Mouse (Mus musculus): ENCODE results near the gene 4930404H24Rik. TPM values are rescaled to one million over a fixed set of nuclear protein-coding genes. Genes with fewer than 3 reads are reported as not detected.
A peak's percentile ranks its signal among the peaks of the same experiment; 100 is the strongest.
"Not testable (repeated sequence)": the region's sequence is repeated elsewhere in the genome, so short reads cannot be mapped to it uniquely, and the experiment has no call there.

Gene 4930404H24Rik
- polyA plus RNA-seq, 1 experiment from 2014 or later, result not detected

DNA sequence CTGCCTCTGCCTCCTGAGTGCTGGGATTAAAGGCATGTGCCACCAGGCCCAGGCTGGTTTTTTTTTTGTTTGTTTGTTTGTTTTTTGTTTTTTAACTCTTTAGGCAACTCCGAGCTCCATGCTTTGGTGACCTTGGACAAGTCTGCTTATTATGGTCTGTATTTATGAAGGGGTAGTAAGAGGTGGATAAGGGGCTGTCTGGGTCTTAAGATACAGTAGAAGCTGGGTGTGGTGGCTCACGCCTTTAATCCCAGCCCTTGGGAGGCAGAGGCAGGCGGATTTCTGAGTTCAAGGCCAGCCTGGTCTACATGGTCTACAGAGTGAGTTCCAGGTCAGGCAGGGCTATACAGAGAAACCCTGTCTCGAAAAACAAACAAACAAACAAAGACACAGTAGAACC is 2.8 kb downstream of the 4930404H24Rik start:
- ATAC-seq; H3K9ac ChIP-seq; H3K36me3 ChIP-seq (ENCODE audit: poor library complexity, severe bottlenecking); H3K27me3 ChIP-seq; H3K9me3 ChIP-seq (replicated peaks); H3K4me3 ChIP-seq; H3K4me2 ChIP-seq; H3K27ac ChIP-seq: not testable (repeated sequence)
- H3K4me1 ChIP-seq, result peaks cover 66% of the 10 kb centered on the region
- WGBS, result 92% methylated on average over 4 of the region's 4 CpGs

DNA sequence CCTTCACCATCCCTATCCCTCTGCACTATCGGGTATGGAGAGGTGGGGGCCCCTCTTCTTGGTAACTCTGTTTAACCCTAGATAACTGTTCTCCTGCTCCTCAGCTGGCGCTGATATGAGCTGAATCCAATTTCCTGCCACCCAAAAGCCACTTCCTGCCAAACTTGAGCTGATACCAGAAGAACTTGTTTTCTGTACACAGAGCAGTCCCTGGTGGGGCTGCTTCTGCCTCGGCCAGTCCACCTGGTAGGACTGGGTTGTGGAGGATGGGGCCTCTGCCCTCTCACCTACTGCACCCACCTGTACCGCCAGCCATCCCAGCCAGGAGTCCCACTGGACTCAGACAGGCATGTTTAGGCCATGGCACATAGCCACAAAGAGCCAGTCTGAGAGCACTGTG is 3.2 kb downstream of the 4930404H24Rik start:
- peaks cover 62% of the 10 kb centered on the region for H3K4me1 ChIP-seq
- H3K36me3 ChIP-seq (ENCODE audit: poor library complexity, severe bottlenecking), result no peaks in the 10 kb centered on the region
- H3K27ac ChIP-seq, result peak overlapping the region; percentile 83
- 0 out of 2 replicates have a peak, but pooled peaks cover 8% of the 10 kb centered on the region for H3K27me3 ChIP-seq
- WGBS, result 89% methylated on average over 4 of the region's 4 CpGs
- H3K9ac ChIP-seq, result no peak overlapping the region; the same call in 1 of the 2 replicates
- no peak for ATAC-seq
- no peak overlapping the region for H3K4me2 ChIP-seq
- no peaks in the 10 kb centered on the region for H3K9me3 ChIP-seq (replicated peaks)
- no peak overlapping the region for H3K4me3 ChIP-seq

DNA sequence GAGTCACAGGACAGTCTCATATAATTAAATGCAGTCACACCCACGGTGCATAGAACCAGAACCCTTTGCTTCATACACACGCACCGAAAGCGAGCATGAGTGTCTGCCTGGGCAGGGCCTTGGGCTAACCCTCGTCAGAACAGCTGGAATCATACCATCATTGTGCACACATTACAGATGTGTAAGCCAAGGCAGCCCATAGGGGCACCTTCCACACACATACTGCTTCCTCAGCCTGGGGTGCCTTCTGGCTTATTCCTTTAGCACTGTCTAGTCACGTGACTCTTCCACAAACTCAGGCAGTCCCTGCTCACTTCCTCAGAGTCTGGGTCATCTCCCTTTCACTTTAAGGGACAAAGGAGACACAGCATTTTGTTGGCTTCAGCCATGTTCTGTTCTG is 3.7 kb downstream of the 4930404H24Rik start:
- peaks cover 57% of the 10 kb centered on the region for H3K4me1 ChIP-seq
- H3K27me3 ChIP-seq, result 0 out of 2 replicates have a peak, but pooled peaks cover 8% of the 10 kb centered on the region
- 82% methylated on average over 6 of the region's 6 CpGs for WGBS
- H3K4me2 ChIP-seq, result no peak overlapping the region
- H3K9ac ChIP-seq, result no peak overlapping the region
- H3K36me3 ChIP-seq (ENCODE audit: poor library complexity, severe bottlenecking), result no peaks in the 10 kb centered on the region
- no peaks in the 10 kb centered on the region for H3K9me3 ChIP-seq (replicated peaks)
- no peak for ATAC-seq
- H3K4me3 ChIP-seq, result no peak overlapping the region
- peak overlapping the region; percentile 83 for H3K27ac ChIP-seq

GRCm38 (mm10) chr2:153496898-153497297 is 4.3 kb downstream of the 4930404H24Rik start:
- peak; percentile 65 for ATAC-seq
- Histone ChIP-seq H3K36me3 (ENCODE audit: poor library complexity, severe bottlenecking) (no peaks in the 10 kb centered on the region), H3K27me3 (0 out of 2 replicates have a peak, but pooled peaks cover 3% of the 10 kb centered on the region), H3K27ac (peak overlapping the region; percentile 83), H3K4me2 (peak overlapping the region; percentile 27), H3K9ac (peak overlapping the region; percentile 48), H3K4me1 (peaks cover 51% of the 10 kb centered on the region), H3K4me3 (no peak overlapping the region), H3K9me3 (replicated peaks) (no peaks in the 10 kb centered on the region)
- 6% methylated on average over 13 of the region's 13 CpGs for WGBS

DNA sequence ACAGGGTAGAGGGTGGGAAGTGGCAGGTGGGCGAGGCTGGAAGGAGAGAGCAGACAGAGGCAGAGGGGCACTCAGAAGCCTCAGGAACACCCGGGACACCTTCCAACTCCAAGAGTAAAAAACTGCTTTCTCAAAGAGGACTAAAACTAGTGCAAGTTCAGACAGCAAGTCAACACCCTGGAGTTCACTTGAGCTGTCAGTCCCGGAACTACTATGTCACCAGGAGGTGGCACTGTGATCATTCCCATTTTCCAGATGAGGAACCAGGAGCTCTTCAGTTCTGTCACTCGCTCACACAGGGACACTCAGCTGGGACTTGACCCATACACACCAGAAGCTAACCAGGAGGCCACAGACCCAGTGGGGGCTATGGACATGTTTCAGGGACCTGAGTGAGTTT is 6.6 kb downstream of the 4930404H24Rik start:
- Histone ChIP-seq H3K9ac (no peak overlapping the region), H3K36me3 (ENCODE audit: poor library complexity, severe bottlenecking) (no peaks in the 10 kb centered on the region), H3K9me3 (replicated peaks) (no peaks in the 10 kb centered on the region), H3K27me3 (0 out of 2 replicates have a peak, but pooled peaks cover 3% of the 10 kb centered on the region), H3K27ac (no peak overlapping the region), H3K4me1 (peaks cover 35% of the 10 kb centered on the region), H3K4me3 (no peak overlapping the region), H3K4me2 (no peak overlapping the region)
- 58% methylated on average over 4 of the region's 4 CpGs for WGBS
- no peak for ATAC-seq

GRCm38 (mm10) chr2:153506385-153506784 is 13.8 kb downstream of the 4930404H24Rik start:
- no peak overlapping the region for H3K9ac ChIP-seq
- 94% methylated on average over 5 of the region's 5 CpGs for WGBS
- no peak overlapping the region for H3K27ac ChIP-seq
- no peaks in the 10 kb centered on the region for H3K27me3 ChIP-seq
- H3K4me3 ChIP-seq, result no peak overlapping the region
- H3K9me3 ChIP-seq (replicated peaks), result no peaks in the 10 kb centered on the region
- no peak for ATAC-seq
- peaks cover 28% of the 10 kb centered on the region for H3K4me1 ChIP-seq
- H3K4me2 ChIP-seq, result no peak overlapping the region
- no peaks in the 10 kb centered on the region for H3K36me3 ChIP-seq (ENCODE audit: poor library complexity, severe bottlenecking)

DNA sequence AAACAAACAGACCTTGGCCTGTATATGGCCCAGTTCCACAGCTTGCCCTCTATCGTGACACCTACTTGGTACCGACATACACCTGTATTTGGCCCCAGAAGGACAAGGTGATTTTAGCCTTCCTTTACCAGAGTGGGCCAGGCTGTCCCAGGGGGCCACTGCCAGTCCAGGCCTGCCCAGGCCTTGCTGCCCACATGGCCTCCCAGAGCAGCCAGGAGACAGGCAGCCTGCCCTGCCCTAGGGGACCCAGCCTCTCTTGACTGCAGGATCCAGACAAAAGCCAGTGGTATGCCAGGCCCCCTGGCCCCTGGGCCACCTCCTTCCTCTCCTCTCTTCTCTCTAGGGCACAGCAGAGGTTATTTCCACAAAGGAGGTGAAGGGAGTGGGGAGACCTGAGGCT is 15.4 kb downstream of the 4930404H24Rik start:
- H3K4me3 ChIP-seq, result no peak overlapping the region
- H3K27me3 ChIP-seq, result no peaks in the 10 kb centered on the region
- no peaks in the 10 kb centered on the region for H3K36me3 ChIP-seq (ENCODE audit: poor library complexity, severe bottlenecking)
- H3K9ac ChIP-seq, result no peak overlapping the region
- 95% methylated on average over 2 of the region's 2 CpGs for WGBS
- H3K4me2 ChIP-seq, result no peak overlapping the region
- H3K9me3 ChIP-seq (replicated peaks), result no peaks in the 10 kb centered on the region
- no peak for ATAC-seq
- no peak overlapping the region for H3K27ac ChIP-seq
- peaks cover 44% of the 10 kb centered on the region for H3K4me1 ChIP-seq

GRCm38 (mm10) chr2:153508405-153508804 is 15.8 kb downstream of the 4930404H24Rik start:
- 64% methylated on average over 3 of the region's 3 CpGs for WGBS
- H3K4me2 ChIP-seq, result no peak overlapping the region
- H3K27ac ChIP-seq, result no peak overlapping the region; the same call in 1 of the 2 replicates
- ATAC-seq, result no peak
- H3K9me3 ChIP-seq (replicated peaks), result no peaks in the 10 kb centered on the region
- H3K4me1 ChIP-seq, result peaks cover 45% of the 10 kb centered on the region
- no peak overlapping the region for H3K4me3 ChIP-seq
- H3K9ac ChIP-seq, result 0 out of 2 replicates have a peak overlapping the region, but pooled peaks have one; percentile 21
- no peaks in the 10 kb centered on the region for H3K36me3 ChIP-seq (ENCODE audit: poor library complexity, severe bottlenecking)
- H3K27me3 ChIP-seq, result no peaks in the 10 kb centered on the region

GRCm38 (mm10) chr2:153509211-153510029 is 16.8 kb downstream of the 4930404H24Rik start:
- Histone ChIP-seq H3K4me3 (no peak overlapping the region), H3K36me3 (ENCODE audit: poor library complexity, severe bottlenecking) (no peaks in the 10 kb centered on the region), H3K27ac (peak overlapping the region; percentile 76), H3K9ac (peak overlapping the region; percentile 50), H3K4me1 (peaks cover 45% of the 10 kb centered on the region), H3K4me2 (peak overlapping the region; percentile 42), H3K27me3 (no peaks in the 10 kb centered on the region), H3K9me3 (replicated peaks) (no peaks in the 10 kb centered on the region)
- WGBS, result 8% methylated on average over 17 of the region's 18 CpGs
- peak; percentile 66 for ATAC-seq

DNA sequence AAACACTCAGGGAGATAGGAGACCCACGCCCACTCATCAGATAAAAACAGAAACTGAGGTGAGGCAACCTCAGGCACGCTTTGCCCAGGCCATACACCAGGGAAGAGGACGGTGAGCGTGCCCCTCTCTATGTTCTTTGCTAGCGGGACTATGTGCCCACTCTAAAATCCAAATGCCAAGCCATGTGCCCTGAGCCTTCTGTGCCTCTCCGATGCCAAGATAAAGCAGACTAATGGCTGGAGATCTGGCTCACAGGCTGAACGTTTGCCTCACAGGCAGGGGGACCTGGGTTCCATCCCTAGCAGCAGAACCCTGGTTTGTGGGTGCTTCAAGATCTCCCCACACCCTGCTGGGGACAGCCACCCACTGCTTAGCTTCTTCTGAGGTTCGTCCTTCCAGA is 17.5 kb downstream of the 4930404H24Rik start:
- Histone ChIP-seq H3K27ac (peak overlapping the region; percentile 76; the same call in 1 of the 2 replicates), H3K4me3 (no peak overlapping the region), H3K9me3 (replicated peaks) (no peaks in the 10 kb centered on the region), H3K4me1 (peaks cover 45% of the 10 kb centered on the region), H3K4me2 (no peak overlapping the region), H3K27me3 (no peaks in the 10 kb centered on the region), H3K36me3 (ENCODE audit: poor library complexity, severe bottlenecking) (no peaks in the 10 kb centered on the region), H3K9ac (no peak overlapping the region)
- WGBS, result 78% methylated on average over 8 of the region's 8 CpGs
- no peak for ATAC-seq

DNA sequence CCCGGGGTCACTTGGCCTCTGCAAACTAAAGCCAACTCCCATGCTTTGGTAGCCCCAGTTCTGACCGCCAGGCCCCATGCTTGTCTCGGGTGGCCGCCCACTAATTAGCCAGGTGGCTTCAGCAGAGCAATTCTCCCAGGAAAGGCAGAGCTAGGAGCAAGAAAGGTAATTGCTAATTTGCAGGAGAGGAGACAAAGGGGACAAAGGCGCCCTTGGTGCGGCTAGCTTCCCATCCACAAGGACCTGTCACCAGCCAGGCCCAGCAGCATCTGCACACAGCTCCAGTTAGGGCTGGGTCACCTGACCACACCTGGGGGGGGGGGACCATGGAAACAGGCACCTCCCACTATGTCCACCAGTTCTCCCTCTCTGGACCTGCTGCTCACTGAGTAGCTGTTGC is 19.0 kb downstream of the 4930404H24Rik start:
- Histone ChIP-seq H3K4me1 (peaks cover 52% of the 10 kb centered on the region), H3K4me3 (no peak overlapping the region), H3K36me3 (ENCODE audit: poor library complexity, severe bottlenecking) (no peaks in the 10 kb centered on the region), H3K27ac (0 out of 2 replicates have a peak overlapping the region, but pooled peaks have one; percentile 19), H3K9ac (peak overlapping the region; percentile 26; the same call in 1 of the 2 replicates), H3K27me3 (no peaks in the 10 kb centered on the region), H3K4me2 (no peak overlapping the region), H3K9me3 (replicated peaks) (no peaks in the 10 kb centered on the region)
- WGBS, result 22% methylated on average over 6 of the region's 6 CpGs
- no peak for ATAC-seq

DNA sequence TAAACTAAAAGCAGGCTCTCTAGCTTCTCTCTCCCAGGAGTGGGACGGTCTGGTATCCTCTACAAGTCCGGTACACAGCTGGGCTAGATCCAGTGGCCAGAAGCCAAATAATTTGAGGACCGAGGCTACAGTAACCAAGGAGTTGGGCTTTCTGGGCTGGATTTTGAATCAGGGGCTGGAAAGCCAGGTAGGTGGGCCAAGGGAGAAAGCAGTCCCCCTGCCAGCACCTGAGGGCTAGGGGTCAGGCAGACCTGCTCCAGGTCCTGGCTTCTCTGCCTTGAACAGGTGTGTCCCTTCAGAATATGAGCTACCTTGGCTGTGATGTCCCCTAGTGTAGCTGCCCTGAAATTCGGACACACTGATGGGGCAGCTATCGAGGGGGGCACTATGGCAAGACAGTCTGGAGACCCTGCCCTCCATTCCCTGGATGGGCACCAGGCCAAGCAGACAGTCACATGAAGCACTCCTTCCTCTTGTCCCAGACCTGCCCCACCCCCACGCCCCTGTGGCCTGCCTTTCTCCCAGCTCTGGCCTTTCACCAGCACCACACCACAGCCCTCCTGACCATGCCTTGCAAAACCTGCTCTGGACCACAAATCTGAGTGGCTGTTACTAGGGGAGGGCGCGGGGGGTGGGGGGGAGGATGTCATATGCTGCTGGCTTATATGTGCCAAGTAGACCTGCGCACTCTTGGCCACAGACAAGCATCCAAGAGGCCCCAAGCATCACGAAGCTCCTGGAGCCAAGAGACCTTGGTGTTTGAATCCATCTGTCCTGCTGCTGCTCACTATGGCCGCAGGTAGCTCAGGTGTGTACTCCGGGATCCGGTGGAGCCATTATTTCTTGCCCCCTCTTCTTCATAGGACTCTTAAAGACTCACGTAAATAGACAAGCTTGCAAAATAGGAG is 20.1 kb downstream of the 4930404H24Rik start:
- H3K36me3 ChIP-seq (ENCODE audit: poor library complexity, severe bottlenecking), result no peaks in the 10 kb centered on the region
- 78% methylated on average over 14 of the region's 14 CpGs for WGBS
- no peaks in the 10 kb centered on the region for H3K9me3 ChIP-seq (replicated peaks)
- no peak overlapping the region for H3K9ac ChIP-seq
- H3K27ac ChIP-seq, result no peak overlapping the region
- no peak for ATAC-seq
- no peak overlapping the region for H3K4me2 ChIP-seq
- no peak overlapping the region for H3K4me3 ChIP-seq
- H3K27me3 ChIP-seq, result no peaks in the 10 kb centered on the region
- H3K4me1 ChIP-seq, result peaks cover 52% of the 10 kb centered on the region

All from forebrain, embryonic 13.5 days (tissue).